Mouse (Mus musculus) gastrocnemius, adult 8-10 months (tissue): ENCODE results near the gene Olfr159. TPM values are rescaled to one million over a fixed set of nuclear protein-coding genes. Genes with fewer than 3 reads are reported as not detected.
A peak's percentile ranks its signal among the peaks of the same experiment; 100 is the strongest.
"Not testable (repeated sequence)": the region's sequence is repeated elsewhere in the genome, so short reads cannot be mapped to it uniquely, and the experiment has no call there.

Experiments used
- DNase-seq, 2 experiments: peaks; one replicate each; pipeline ENCODE4 v3.0.0; 2022; ENCODE audit warnings: low spot score in 2 of 2
- total RNA-seq, 4 experiments: library from RNA; stranded (reverse); gene quantifications; 2 replicates each; pipeline ENCODE4 v1.2.4; 2022

Gene Olfr159
- not detected for total RNA-seq

DNA sequence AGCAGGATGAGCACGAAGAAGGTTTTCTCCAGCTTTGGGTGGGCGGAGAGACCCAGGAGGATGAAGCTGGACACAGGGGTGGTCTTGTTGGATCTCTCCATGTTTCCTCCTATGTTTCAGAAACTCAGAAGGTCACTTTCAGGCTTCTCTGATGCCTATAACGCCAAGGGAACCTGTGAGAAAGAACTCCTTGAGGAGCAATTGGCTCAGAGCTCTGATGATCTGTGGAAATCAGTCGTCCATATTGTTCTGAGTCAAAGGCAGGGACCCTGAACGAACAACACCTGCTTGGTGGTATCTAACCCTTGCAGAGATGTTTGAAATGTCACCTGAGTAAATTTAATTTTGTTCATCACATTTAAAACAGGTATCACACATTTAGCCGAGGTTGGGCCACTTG is at the start of gene Olfr159:
TSS of gene Olfr159 (minus strand) at position 101 of the 400 bp plus-strand sequence.
- DNase-seq = no peak

GRCm38 (mm10) chr4:43798936-43799335 is 28.1 kb upstream of the Olfr159 start:
- DNase-seq = no peak

DNA sequence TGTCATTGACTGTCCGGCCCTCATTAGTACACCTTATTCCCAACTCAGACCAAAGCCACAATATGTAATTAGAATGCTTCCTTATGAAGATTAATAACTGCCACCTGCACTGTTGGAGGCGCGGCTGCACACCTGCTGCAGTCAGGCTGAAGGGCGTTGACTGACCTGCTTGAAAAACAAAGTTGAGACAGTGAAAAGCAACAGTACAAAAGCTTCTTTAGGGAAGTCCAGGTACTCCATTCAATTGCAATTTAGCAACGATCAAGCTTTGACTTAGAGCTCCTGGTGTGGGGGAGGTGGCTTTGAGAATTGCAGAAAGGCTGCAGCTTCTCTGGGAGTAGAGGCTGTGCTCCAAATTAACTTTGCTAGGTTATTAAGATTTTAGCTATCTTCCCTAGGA is 25.0 kb upstream of the Olfr159 start:
- DNase-seq = not testable (repeated sequence)

DNA sequence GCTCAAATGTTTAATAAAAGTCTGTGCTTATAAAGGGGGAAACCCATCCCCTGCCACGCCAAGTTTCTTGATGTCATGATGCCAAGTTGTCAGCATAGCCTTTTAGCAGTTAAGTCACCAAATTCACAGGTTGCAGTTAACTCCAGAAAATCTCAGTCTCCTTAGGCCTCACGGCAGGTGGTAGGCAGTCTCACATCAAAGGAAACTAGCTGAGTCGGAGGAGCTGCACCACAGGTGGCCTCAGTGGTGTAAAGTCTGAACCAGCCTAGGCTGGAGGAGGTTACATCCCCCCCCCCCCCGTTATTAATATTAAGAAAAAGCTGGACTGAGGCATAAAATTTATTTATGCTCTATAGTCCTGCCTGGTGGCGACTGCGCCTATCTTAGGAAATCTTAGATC is 24.5 kb upstream of the Olfr159 start:
- DNase-seq = no peak

- no peak for DNase-seq
Measured at GRCm38 (mm10) chr4:43772304-43772703, 1.5 kb upstream of the Olfr159 start.

- no peak for DNase-seq
Measured at GRCm38 (mm10) chr4:43771626-43772025, 817 bp upstream of the Olfr159 start.

- DNase-seq = no peak
Measured at GRCm38 (mm10) chr4:43769374-43769773, 1.4 kb downstream of the Olfr159 start.

GRCm38 (mm10) chr4:43768341-43768740 is 2.5 kb downstream of the Olfr159 start:
- DNase-seq = no peak

DNA sequence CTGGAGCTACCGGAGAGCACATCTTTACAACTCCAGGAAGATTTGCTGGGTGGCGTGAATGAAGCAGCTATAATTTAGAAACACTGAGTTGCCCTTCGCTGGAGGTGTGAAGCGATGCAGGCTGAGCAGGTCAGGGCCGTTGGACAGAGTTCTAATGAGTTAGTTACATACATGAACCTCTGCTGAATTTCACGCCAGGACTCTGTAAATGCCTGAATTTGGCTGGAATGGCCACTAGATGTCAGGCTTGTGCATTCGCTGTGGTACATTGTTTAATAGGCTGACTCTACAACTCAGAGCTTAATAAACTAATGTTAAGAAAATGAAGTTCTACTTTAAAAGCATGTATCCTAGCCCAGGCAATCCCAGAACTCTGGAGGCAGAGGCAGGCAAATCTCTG is 7.4 kb downstream of the Olfr159 start:
- peak in 1 of 2 experiments; percentile 11 for DNase-seq

GRCm38 (mm10) chr4:43761336-43761735 is 9.5 kb downstream of the Olfr159 start:
- DNase-seq = no peak

DNA sequence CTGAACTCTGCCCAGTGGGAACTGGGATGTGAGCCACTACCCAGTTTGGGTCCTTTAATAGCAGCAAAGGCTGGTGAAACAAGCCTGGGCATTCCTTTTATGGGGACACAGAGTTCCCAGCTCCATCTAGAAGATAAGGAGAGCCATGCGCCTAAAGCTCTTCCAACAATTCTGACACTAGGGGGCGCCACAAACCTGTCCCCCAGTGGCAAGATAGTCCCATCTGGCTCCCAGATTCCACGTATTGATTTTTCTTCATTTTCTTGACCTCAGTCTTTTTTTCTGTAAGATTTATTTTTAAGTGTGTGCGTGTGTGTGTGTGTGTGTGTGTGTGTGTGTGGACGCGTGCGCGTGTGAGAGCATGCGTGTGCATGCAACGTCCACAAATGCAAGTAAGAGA is 10.3 kb downstream of the Olfr159 start:
- peak in 1 of 2 experiments; percentile 9 for DNase-seq

GRCm38 (mm10) chr4:43759571-43760418 is 11.0 kb downstream of the Olfr159 start:
- peak in 1 of 2 experiments; percentile 5 for DNase-seq

DNA sequence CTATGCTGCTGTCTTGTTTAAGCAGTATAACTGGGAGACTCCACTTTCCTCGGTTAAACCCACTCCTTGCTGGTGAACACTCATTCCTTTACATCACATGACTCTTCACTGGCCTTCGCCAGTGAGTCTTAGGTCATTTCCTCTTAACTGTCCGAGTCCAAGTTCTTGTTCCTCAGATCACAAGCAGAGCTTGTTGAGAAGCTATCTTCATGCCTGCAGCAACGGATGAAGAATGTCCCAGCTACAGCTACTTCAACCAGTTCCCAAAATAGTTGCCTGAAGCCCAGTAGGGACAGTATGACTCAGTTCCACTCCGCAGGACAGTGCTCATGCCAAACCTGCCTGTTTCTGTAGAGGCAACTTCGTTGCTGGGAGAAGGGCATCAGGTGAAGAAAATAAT is 13.6 kb downstream of the Olfr159 start:
- no peak for DNase-seq

DNA sequence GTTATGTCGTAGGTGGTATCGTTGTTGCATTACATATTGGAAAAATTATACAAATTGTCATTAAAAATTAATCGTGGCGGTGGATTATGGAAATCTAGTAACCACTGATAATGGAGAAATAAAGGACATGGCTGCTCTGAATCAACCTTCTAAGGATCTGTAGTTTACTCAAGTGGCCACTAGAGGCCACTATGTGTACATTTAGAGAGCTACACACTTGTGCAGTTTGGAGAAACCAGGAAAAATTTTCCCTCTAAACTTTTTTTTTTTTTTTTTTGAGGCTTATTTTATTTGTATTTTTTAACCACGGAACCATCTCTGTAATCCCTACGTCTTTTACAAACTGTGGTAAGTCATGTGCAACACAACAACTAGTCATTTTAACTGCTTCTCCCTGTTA is 25.6 kb downstream of the Olfr159 start:
- DNase-seq = no peak

DNA sequence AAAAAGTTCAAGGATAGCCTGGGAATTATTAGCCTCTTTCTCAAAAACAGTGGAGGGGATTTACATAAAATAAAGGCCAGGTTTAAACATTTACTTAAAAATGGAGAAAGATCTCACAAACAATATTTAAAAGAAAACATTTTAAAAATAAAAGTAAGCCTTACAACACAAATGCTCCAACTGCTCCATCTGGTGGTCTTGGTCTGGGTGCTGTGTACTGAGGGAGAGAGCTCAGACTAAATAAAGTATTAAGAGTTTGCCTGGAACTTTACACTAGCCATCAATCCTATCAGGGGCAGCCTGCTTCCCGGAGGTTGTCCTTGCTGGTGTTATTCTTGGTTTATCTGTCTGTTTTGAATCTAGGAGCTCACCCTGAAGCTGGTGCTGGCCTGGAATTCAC is 27.7 kb downstream of the Olfr159 start:
- no peak for DNase-seq

DNA sequence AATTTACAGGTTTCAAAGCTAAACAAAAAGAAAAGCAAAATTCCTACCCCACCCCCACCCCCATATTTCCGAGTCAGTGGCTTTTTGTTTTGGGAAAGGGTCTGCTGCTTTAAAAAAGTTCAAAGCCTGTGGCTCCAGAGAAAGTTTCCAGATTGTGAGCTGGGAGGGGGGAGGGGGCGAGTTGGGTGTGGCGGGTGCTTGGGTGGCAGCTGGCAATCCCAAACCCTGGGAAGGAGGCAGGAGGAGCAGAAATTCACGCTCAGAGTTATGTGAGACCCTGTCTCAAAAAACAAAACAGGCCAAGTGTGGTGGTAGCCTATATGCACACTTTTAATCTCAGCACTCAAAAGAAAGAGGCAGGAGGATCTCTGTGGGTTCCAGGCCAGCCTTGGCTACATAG is 28.2 kb downstream of the Olfr159 start:
- no peak for DNase-seq

GRCm38 (mm10) chr4:43741526-43741925 is 29.3 kb downstream of the Olfr159 start:
- no peak for DNase-seq

DNA sequence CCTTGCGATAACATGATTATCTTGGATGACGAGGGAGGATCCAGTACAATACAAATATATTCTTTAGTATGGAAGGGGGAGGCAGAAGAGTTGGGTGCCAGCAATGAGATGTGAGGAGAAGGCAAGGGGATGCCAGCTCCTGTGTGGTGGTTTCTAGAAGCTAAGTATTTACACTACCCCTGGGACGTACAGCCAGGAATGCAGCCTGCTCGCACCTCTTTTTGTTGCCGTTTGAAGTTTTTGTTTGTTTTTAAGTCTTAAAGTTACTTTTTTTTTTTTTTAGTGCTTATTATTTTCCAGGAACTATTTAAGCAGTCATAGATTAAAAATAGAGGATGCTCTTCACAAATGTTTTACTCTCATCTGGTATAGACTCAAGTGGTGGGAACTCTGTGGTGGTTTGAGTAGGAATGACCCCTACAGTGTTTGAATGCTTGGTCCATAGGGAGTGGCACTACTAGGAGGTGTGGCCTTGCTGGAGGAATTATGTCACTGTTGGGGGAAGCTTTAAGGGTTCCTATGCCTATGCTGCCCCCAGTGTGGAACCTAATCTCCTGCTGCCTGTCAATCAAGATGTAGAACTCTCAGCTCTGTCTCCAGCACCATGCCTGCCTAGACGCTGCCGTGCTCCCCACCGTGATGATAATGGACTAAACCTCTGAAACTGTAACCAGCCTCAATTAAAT is 31.7 kb downstream of the Olfr159 start:
- DNase-seq = no peak

DNA sequence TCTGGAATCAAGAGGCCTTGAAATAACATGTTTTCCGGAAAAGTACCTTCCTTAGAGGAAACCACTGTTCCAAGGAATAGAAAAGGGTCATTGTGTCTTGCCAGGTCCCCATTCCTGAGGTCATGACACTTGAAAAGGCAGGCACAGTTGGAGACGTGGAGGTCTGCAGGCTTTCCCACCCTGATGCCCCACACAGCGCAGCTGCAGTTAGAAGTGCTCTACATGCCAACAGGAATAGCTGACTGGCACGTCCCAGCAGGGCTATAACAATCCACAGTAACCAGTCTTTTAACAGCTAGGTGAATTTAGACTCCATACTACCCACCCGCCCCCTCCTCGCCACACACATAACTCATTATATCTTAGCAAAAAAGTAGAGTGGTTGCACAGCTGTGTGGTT is 33.7 kb downstream of the Olfr159 start:
- DNase-seq = no peak

DNA sequence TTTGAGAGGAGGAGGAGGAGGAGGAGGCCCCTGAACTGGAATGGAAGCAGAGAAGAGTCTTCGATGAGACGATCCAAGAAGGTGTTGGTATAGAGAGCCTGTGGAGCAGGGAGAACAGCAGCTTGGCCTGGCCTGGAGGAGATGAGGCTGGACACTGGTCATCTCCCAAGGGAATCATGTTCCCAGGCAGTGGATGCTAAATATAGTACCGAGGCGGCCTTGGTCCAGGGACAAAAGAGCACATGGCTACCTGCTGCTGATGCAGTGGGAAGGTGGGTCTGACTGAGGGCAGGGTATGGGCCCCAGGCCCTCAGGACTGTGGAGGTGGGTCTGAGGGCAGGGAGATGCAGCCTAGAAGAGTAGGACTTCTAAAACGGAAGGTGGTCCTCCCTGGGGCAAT is 37.6 kb downstream of the Olfr159 start:
- DNase-seq = peak in 1 of 2 experiments; percentile 45

DNA sequence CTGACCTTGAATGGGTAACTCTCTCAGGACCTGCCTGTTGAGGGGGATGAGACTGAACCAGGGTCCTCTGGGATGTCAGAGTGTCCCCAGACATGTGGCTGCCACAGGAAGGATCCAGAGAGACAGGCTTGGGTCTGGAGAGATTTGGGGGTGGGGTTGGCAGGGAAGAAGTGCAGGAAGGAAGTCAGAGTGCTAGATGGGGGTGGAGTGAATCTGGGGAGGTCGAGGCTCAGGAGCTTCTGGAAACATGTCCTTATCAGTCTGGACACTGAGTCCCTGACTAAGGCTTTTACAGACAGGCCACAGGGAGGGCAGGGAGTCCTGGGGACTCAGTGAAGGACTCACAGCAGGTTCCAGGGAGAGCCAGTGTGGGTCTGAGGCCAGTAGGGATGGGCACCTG is 38.6 kb downstream of the Olfr159 start:
- no peak for DNase-seq

GRCm38 (mm10) chr4:43730750-43731297 is 40.0 kb downstream of the Olfr159 start:
- DNase-seq = no peak
